Mouse (Mus musculus): ENCODE results near the gene Ralbp1. TPM values are rescaled to one million over a fixed set of nuclear protein-coding genes. Genes with fewer than 3 reads are reported as not detected.

Gene Ralbp1
- polyA plus RNA-seq, 1 experiment from 2014 or later = 43.9 TPM

DNA sequence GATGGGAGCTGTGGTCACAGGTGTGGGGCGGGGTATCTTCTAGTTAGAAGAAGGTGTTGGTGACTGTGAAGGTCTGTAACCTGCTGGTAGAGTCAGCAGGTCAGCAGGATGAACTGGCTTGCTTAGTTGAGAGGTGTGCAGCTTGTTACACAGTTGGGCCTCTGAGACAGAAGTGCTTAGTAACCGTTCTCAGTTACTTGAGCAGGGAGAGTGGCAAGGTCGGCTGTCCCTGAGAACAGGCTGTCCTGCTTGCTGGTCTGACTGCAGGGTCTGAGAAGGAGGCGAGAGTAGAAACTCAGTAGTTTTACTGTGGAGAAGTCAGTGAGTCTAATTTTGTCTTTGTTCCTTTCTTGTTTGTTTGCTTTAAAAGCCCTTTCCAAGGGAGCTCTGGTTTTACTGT lies 79.6 kb downstream of the Ralbp1 start:
- Histone ChIP-seq H3K36me3 (replicated peaks) (peaks cover 16% of the 10 kb centered on the region), H3K9me3 (no peaks in the 10 kb centered on the region), H3K4me3 (replicated peaks) (no peak overlapping the region), H3K27ac (0 out of 2 replicates have a peak overlapping the region, but pooled peaks have one; percentile 5), H3K4me2 (no peak overlapping the region), H3K9ac (no peak overlapping the region), H3K4me1 (no peaks in the 10 kb centered on the region), H3K27me3 (no peaks in the 10 kb centered on the region)
- WGBS = 80% methylated on average over 4 of the region's 4 CpGs
- no peak for ATAC-seq (ENCODE audit: low FRiP score)

DNA sequence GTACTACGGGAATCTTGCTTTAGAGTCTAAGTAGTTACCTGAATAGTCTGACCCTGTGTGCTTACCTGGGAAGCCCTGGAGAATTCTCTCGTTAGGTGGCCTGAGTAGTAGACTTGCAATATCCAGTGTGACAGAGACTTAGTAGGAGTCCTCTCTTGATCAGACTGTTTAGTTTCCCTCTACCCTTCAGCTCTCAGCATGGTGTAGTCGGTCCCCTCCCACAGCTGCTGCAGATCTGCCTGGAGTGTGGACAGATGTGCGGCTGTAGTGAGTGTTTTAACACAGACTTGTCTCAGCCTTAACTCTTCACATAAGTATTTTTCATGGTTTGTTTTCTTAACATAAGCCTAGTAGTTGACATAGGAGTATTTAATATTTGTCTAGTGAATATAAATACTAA lies 83.6 kb downstream of the Ralbp1 start:
- Histone ChIP-seq H3K4me1 (no peaks in the 10 kb centered on the region), H3K27ac (no peak overlapping the region), H3K36me3 (replicated peaks) (0 out of 2 replicates have a peak, but pooled peaks cover 8% of the 10 kb centered on the region), H3K4me3 (replicated peaks) (no peak overlapping the region), H3K9me3 (no peaks in the 10 kb centered on the region), H3K27me3 (no peaks in the 10 kb centered on the region), H3K9ac (no peak overlapping the region), H3K4me2 (no peak overlapping the region)
- ATAC-seq (ENCODE audit: low FRiP score) = no peak
- 78% methylated on average over 4 of the region's 4 CpGs for WGBS

DNA sequence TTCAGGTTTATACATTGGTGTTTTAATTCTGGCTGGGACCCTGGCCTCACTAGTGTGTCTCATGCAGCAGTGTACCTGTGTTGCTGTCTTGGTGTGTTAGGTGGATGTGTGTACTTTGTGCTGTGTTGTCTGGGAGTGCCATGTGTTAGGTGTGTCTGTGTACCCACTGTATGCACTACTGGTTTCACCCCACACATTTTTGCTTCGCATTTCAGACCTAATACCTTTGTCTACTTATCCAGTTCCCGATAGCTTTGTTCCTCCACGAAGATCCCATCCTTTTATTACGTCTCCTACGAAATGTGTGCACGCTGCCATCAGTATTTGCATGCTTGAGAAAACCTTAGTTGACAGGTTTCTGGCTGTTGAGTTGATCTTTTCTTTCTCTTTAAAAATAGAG lies 85.1 kb downstream of the Ralbp1 start:
- H3K9me3 ChIP-seq = no peaks in the 10 kb centered on the region
- H3K36me3 ChIP-seq (replicated peaks) = 0 out of 2 replicates have a peak, but pooled peaks cover 8% of the 10 kb centered on the region
- H3K4me2 ChIP-seq = no peak overlapping the region
- no peak overlapping the region for H3K4me3 ChIP-seq (replicated peaks)
- 95% methylated on average over 6 of the region's 6 CpGs for WGBS
- H3K9ac ChIP-seq = no peak overlapping the region
- no peak for ATAC-seq (ENCODE audit: low FRiP score)
- H3K4me1 ChIP-seq = peaks cover 3% of the 10 kb centered on the region; the same call in 1 of the 2 replicates
- H3K27me3 ChIP-seq = no peaks in the 10 kb centered on the region
- no peak overlapping the region for H3K27ac ChIP-seq

DNA sequence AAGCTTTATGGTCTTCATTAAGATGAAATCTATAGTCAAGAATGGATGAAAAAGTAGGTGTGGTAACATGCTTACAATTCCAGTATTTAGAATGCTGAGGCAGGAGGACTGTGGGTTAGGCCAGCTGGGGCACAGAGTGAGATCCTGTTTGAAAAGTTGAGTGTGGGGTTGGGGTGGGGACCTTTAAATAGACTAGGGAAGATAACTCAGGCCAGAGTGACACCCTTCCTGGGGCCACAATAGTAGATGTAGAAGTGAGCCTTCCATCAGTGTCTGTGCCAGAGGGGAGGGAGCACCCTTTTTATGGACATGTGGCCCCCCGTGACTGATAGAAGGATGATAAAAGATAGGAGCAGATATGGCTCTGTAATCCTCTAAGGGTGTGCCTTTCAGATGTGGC lies 86.2 kb downstream of the Ralbp1 start:
- 0 out of 2 replicates have a peak, but pooled peaks cover 8% of the 10 kb centered on the region for H3K36me3 ChIP-seq (replicated peaks)
- H3K4me3 ChIP-seq (replicated peaks) = no peak overlapping the region
- H3K9me3 ChIP-seq = no peaks in the 10 kb centered on the region
- H3K27ac ChIP-seq = no peak overlapping the region
- ATAC-seq (ENCODE audit: low FRiP score) = no peak
- peaks cover 3% of the 10 kb centered on the region; the same call in 1 of the 2 replicates for H3K4me1 ChIP-seq
- H3K27me3 ChIP-seq = no peaks in the 10 kb centered on the region
- no peak overlapping the region for H3K9ac ChIP-seq
- no peak overlapping the region for H3K4me2 ChIP-seq
- 96% methylated on average over 1 of the region's 1 CpGs for WGBS

DNA sequence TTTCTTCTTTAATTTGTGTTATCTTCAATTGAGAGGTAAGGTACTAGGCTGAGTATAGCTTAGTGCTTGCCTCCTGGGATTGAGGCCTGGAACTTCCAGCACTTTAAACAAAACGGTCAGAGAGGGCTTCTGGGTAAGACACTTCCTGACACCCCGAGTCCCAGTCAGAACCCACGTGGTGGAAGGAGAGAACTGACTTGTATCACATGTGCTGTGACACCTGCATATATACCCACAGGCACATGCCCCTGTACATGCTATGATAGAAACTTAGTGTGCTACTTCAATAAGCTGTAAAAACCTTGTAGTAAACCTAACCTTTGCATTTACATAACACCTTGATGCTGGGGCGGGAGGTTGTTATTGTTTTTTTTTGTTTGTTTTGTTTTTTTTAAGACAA lies 87.2 kb downstream of the Ralbp1 start:
- H3K4me2 ChIP-seq = no peak overlapping the region
- no peak overlapping the region for H3K9ac ChIP-seq
- no peak for ATAC-seq (ENCODE audit: low FRiP score)
- H3K4me1 ChIP-seq = peaks cover 3% of the 10 kb centered on the region; the same call in 1 of the 2 replicates
- 80% methylated on average over 4 of the region's 4 CpGs for WGBS
- no peaks in the 10 kb centered on the region for H3K27me3 ChIP-seq
- H3K4me3 ChIP-seq (replicated peaks) = no peak overlapping the region
- H3K36me3 ChIP-seq (replicated peaks) = 0 out of 2 replicates have a peak, but pooled peaks cover 6% of the 10 kb centered on the region
- no peaks in the 10 kb centered on the region for H3K9me3 ChIP-seq
- no peak overlapping the region for H3K27ac ChIP-seq

Other genes starting within 250 kb of the Ralbp1 start
- gene Txndc2, start 243.6 kb downstream of the Ralbp1 start, polyA plus RNA-seq (2016; fragmentation: Nextera tagmentation; extraction: Ambion mirVana) = 0.17 and 0.28 TPM in 2 replicates
- 75.8 and 79.0 TPM in 2 replicates for gene Rab31, start 113.0 kb downstream of the Ralbp1 start, polyA plus RNA-seq (2016; fragmentation: Nextera tagmentation; extraction: Ambion mirVana)
- 56.9 and 59.3 TPM in 2 replicates for gene Ppp4r1, start 103.2 kb downstream of the Ralbp1 start, polyA plus RNA-seq (2016; fragmentation: Nextera tagmentation; extraction: Ambion mirVana)
- gene Twsg1, start 65.4 kb upstream of the Ralbp1 start, polyA plus RNA-seq (2016; fragmentation: Nextera tagmentation; extraction: Ambion mirVana) = 100 and 101 TPM in 2 replicates
- 48.0 and 52.9 TPM in 2 replicates for gene Ankrd12, start 191.3 kb upstream of the Ralbp1 start, polyA plus RNA-seq (2016; fragmentation: Nextera tagmentation; extraction: Ambion mirVana)
- 272 and 275 TPM in 2 replicates for gene Ndufv2, start 215.8 kb upstream of the Ralbp1 start, polyA plus RNA-seq (2016; fragmentation: Nextera tagmentation; extraction: Ambion mirVana)
- gene Washc1, start 225.7 kb upstream of the Ralbp1 start, polyA plus RNA-seq (2016; fragmentation: Nextera tagmentation; extraction: Ambion mirVana) = 34.8 and 35.2 TPM in 2 replicates
- 25.0 and 30.2 TPM in 2 replicates for gene Ddx11, start 237.7 kb upstream of the Ralbp1 start, polyA plus RNA-seq (2016; fragmentation: Nextera tagmentation; extraction: Ambion mirVana)